Mouse (Mus musculus) yolk sac, embryonic 10.5 days (tissue): Measurements from ENCODE around the gene Clstn2.
A peak's percentile ranks its signal among the peaks of the same experiment; 100 is the strongest.

Source experiments
- DNase-seq: peaks from one replicate; pipeline ENCODE4 v3.0.0-alpha.2; 2017; ENCODE audit warnings: low spot score

Gene Clstn2

DNA sequence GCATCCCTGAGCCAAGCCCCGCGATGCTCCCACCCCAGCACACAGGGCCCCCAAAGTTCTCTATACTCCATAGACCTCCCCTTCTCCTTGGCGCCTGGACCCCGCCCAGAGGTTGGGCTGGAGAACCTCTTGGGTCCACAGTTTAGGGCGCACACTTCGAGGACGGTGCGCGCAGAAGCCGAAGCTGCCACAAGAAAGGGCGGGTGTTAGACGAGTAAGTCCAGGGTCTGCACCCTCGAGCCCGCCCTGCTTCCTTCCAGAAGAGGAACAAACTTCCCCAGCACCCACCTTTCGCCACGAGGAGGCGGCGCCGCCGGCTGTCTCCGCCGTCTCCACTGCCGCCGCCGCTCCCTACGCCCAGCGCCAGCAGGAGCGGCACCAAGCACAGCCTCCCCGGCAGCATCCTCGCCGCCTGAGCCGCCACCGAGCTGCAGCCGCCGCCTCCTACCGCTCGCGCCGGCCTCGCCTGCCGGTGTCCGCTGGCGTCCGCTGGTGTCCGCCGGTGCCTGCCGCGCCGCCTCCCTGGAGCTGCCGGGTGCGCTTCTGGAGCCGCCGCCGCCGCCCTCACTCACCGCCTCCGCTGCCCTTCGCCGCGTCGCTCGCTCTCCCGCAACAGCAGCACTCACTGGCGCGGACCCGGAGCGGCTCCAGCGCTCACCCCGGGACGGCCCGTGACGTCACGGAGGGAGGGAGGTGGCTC is at the start of gene Clstn2:
Gene Clstn2, minus strand, starts transcription at position 609 of the 700 bp plus-strand sequence.
- peak; percentile 62 for DNase-seq

DNA sequence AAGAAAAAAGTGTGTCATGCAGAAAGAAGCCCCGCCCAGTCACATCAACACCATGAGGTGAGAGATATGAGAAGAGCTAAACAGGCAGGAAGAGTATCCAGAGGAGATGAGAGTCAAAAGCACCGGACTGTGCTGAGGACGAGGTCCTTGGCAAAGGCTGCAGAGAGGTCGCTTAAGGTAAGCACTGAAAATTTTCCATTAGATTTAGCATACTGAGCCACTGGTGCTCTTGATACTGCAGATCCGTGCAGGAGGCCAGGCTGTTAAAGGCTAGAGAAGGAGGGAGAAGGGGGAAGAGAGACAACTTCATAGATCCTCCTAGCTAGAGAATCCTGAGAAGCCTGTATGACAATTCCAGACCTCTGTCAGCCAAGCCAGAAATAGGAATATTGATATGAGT is 34.8 kb upstream of the Clstn2 start:
- no peak for DNase-seq

DNA sequence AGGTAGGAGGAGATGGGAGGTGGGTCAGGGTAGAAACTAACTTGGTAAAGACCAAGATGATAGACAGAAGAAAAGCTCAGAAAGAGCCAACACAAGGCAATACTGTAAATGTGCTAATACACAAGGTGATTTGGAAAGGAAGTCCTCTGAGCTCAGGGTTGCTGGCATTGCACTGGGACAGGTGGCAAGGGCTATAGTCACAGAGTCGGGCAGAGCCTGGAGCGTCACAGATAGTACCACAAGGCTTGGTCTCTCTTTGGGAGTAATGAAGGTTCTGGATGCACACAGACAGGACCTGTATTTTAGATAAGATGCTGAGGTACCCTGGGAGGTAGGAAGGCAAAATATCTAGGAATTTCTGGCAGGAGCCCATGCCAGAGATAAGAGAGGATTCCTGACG is 28.7 kb upstream of the Clstn2 start:
- no peak for DNase-seq

DNA sequence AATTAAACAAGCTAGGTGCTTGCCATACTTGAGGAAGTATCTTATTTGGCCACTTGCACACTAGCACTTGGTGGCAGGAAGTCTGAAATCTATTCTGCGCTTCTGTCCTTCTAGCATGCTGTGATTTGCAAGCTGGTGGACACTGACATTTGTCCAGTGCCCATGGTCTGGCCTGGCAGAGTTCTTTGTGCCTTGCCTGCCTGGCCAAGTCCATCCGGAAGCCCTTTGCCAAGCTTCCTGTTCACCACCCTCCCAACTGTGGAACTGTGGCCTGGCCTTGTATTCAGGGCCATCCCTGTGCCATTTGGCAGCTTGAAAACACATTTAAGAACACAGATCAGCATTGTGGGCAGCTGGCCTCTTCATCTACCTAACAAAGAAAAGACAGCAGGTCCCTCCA is 24.3 kb upstream of the Clstn2 start:
- no peak for DNase-seq

DNA sequence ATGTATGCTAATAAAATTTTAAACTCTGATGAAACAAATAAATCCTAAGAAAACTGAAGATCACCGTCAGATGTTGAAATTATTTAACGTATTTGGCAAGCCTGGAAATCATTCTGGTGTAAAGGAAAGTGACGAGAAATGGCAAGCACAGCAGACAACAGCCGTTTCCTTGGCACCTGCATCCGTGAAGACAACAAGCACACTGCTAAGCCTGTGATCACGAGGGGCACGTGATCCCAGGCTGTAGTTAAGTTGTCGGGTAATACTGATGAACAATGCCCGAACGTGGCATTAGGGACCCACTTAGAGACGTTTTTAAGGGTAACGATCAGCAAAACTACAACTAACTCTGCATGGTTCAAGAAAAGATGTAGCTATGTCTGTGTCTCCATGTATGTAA is 18.4 kb upstream of the Clstn2 start:
- no peak for DNase-seq

DNA sequence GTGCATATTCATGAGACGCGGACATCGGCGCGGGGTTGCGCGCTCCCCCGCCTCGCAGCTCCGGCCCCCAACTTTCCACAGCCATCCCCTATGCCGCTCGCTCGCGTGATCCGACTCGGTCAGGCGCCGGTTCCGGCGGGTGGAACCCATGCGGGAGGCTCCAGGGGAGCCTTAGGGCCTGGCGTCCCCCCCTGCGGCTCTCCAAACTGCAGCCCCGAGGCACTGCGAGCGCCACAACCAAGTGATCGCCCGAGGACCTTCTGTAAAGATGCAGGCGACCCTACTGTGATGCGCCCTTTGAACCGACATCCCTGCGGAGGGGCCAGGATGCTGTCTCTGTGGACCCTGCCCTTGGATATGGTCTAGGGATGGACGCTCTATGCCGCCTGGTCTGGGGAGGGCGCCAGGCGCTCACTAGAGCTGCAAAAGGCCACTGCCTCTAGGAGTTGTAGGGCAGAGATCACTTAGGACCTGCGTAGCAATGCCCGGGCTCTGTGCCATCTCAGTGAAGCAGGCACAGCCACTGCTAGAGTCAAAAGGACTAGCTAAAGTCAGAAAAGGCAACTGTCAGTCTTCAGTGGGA is 383 bp upstream of the Clstn2 start:
- DNase-seq = no peak

DNA sequence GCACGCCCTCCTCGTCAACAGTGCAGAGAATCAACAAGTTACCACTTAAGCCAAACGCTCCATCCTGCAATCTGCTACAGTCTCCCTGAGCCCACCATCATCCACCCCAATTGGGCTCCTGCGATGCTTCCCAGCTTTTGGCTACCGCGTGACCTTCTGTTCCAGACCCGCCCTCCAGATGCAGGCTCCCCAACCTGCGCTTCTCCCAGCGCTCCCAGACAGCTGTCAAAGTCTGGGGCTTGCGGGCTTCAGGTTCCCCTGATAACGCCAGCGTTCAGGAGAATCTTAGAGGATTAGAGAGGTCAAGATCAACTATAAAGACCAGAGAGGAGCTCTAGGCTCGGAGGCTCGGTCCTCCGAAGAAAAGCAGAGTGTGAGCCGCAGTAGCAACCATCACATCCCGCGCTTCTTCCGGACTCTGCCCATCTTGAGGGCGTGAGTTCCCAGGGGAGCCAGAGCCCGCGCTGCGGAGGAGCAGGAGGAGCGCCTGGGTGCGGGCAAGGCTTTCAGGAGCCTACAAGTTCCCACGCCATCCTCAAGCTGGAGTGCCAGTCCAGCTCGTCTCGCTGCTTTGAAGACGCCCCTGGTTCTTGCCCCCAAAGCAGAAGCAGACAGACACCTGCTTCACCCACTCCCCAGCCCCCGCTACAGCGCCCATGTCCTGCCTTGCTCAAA is 946 bp downstream of the Clstn2 start:
- DNase-seq = no peak

DNA sequence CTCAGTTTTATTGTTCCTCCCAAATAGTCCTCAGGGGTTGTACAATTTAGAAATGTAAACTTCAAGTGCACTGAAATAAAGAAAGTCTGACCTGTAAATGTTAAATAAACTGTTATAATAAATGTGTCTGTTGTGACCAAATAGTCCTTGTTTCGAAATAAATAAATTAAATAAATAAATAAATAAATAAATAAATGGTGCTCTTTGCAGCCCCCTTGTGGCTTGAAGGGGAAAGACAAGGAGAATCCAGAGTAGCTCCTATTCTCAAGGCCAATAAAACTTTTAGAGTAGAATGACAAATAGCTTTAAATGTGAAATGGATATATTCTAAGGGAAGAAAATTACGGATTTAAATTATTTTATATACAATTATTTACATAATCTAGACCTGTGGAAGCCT is 2.3 kb downstream of the Clstn2 start:
- DNase-seq = no peak

DNA sequence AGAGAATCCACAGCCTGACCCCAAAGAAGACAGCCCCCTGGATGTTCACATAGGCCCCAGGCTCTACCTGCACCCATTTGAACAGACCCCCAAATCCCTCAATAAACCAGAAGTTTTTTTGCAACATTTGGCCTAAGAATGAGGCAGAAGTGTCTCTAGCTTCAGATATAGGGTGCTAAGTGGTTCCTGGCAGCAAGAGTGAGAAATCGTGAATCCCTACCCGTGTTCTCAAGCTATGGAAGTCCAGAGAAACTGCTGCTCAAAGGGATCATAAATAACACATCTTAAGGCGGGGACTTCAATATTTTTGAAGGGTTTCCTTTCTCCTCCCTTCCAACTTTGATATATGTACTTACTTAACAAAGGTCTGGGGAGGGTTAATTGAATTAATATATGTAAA is 7.4 kb downstream of the Clstn2 start:
- no peak for DNase-seq

DNA sequence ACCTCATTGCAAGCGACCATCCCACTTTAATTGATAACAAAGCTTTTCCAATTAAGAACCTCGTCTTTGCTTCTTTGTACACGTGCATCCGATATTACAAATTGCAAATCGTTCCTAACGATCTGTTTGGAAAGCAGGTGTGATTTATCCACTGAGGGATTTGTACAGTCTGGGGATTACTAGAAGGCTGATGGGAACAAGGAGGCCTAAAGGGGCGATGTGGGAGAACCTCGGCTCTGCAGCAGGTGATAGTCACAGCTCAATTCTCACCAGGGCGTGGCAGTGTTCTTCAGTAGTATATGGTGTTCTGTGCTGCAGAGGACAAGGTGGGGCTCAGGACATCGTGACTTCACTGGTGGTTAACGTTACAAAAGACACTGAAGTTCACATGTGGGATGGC is 9.9 kb downstream of the Clstn2 start:
- DNase-seq = no peak

DNA sequence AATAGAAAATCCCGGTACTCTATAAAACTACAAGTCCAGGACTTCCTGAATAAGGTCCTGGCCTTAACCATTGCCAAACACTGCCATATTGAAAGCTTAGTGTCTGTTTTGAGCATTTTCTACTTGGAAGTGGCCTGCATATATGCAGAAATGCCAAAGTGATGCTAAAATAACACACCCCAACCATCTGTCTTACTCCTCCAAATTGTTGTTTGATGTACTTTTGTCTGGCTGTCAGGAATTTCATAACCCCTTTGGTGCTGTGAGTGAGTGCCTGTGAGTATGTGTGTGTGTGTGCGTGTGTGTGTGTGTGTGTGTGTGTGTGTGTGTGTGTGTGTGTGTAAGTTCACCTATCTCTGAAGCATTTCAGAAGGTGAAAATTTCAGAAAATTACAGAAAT is 13.1 kb downstream of the Clstn2 start:
- no peak for DNase-seq

DNA sequence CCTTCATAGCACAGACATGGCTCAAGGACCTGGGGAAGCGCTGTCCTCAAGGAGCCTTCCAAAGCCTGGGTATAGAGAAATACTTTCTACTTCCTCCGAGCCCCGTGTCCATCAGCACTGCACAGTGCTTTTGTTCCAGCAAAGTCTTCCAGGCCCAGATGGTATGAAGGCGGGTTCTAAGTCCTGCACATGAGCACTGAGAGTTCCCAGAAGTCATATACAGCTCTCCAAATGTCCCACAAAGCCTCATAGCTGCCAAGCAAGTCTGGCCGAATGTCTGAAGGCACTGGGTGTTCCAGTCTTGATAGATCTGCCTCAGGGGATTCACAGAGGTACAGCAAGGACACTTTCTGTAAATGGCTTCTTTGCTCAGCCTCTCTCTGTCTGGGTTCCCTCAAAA is 14.3 kb downstream of the Clstn2 start:
- DNase-seq = no peak

DNA sequence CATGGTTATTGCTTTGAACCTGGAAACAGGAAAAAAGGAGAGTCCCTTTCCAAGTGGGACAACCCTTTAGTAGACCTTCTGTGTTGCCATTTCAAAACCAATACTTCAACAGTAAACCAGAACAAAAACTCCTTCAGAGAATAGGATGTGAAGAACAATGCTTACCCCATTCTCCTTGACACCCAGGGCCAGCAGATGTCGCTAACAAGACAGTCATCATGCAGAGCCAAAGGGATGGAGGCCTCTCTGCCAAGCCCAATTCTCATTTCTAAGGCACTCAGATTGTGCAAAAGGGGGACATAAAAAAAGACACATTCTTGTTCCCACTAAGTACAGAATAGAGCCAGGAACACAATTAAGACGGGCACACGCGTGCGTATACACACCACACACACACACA is 16.4 kb downstream of the Clstn2 start:
- DNase-seq = no peak

DNA sequence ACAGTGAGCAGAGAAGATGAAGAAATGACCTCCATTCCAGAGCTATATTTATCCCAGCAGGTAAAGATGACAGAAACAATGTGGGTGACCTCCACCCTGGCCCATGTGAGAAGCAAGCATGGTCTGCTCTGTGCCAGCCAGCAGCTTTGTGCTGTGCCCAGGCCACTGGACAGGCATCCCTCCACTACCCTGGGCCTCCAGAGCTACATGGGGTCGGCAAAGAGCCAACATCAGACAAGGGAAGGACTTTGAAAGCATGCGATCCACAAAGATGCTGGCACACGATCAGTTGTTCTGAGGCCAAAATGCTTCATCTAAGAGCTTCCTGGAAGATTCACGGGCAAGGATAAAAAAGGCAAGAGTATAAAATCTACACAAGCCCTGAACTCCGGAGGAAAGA is 36.6 kb downstream of the Clstn2 start:
- DNase-seq = no peak

DNA sequence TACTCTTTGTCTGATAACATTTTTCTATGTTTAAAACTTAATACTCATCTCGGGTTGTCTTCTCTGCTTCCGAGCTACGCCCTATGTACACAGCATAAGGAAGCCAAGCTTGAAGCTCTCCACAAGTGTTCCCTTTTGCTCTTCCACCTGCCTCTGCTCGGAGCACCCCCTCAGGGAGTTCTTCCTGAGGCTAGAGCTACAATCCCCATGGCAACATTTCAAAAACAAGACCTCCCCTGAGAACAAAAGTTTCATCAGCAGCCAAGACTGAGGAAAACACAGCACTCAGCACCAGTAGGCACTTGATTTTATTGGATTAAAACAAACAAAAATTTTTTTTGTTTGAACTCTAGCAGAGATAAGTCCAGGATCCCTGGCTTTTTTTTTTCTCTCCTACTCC is 37.3 kb downstream of the Clstn2 start:
- DNase-seq = no peak

DNA sequence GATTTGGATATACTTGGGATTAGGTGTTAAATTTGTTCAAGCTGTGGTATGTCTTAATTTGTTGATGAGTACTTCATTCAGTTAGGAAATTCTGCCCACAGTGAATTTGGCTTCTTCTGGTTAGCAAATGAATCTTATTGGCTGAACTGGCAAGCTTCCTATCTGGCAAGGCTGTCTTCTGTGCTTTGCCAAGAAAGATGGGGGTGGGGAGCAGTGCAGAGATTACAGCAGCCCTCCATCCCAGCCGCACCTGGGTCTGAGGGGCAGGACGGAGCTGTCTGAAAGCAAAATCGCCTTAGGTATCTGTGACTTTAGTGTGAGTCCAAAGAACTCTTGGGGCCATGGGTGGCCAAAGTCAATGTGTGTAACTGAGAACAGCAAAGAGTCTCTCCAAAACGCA is 40.9 kb downstream of the Clstn2 start:
- DNase-seq = no peak

DNA sequence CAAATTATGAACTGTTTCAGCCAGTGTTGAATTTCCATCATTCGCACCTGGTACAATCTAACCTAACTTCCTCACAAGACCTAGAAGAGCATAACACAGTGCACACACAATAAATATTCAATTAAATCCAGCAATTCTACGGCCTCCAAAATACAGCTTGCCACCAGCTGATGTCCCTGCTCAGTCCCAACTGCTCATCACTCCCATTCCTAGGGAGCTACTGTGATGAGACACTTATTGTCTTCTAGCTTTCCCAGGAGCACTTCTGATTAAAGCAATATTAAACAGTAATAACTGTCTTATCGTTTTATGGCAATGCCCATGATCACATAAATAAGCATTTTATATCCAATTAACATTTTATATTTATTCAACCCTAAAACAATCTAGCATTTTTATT is 55.6 kb downstream of the Clstn2 start:
- no peak for DNase-seq

DNA sequence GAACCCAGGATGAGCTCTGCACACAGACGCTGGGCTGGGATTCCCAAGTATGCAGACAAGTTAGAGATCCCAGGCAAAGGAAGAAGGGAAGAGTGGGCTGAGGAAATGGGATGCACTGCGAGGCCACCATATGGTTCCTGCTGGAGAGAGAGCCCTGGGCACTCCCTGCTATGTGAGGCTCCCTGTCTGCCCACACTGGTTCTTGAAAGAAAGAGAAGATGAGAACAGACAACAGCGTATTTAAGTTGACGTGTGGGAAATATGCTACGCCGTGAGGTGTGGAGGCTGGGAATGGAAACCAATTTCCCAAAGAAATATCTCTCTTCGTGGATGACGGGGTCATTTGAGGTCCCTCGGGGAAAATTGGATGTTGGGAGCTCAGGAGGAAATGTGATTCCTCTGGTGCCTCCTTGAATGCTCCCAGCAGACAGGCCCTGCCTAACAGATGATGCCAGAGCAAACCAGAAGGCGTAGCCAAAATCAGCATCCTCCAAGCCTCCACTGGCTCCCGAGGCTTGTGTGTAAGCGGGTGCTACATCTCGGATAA is 58.1 kb downstream of the Clstn2 start:
- DNase-seq = no peak

DNA sequence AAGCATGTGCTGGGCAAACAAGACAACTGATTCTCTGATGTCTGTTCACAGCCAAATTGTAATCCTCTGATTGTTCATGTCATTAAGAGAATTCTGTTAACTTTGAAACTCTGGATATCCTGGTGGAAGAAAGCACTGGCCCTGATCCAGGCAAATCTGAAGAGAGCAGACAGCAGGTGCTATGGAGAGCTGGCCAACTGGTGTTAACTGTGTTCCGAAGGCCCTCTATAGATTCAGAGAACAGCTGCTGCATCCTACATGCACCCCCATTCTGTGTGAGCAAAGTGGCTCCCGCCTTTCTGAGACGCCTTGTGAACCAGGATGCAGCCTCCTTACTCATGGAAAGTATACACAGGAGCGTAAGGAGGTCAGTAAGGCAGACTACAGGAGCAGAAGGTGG is 66.3 kb downstream of the Clstn2 start:
- DNase-seq = no peak

DNA sequence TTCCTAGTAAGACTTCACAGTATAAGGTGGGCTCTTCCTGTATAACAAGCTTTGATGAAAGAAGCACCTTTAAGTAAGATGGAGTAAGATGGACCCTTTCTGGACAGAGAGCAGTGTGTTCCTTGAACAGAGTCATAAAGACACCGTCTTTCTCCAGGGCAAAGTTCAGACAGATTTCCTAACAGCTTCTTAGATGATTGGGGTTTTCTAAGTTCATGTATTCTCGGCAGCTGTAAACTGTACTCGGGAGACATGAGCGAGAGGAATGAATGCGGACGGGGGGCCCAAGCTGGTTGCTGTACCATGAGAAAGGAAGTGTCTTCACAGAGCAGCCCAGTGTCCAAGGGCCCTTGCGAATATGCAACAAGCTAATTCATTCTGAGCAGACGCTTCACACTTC is 75.5 kb downstream of the Clstn2 start:
- no peak for DNase-seq

DNA sequence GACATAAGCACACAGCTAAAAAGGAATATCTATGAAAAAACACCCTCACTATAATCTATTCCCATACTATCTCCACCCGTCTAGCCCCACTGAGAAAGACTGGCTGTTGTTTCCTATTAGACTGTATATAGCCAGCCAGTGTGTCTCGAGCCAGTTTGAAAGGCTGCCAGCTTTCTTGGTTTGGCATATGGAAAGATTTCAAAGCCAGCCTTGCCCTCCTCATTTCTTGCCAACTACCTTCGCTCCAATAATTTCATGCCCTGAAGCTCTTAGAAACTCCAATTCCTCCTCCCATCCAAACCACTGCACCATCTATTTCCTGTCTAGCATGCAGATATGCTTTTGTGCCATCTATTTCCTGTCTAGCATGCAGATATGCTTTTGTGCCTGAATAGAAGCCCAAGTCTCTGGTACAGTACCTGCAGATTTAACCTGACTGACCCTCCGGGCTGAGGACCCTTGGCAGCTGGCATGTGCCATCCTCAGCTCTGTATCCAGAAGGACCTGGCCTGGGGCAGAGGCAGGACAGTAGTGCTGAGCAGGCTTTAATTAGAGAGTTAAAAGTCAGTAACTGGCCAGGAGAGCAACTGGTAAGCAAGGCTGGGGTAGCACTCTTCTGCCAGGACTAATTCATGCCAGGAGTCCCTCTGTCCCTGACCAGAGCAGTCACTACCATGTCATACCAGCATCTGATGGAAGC is 76.4 kb downstream of the Clstn2 start:
- DNase-seq = no peak

DNA sequence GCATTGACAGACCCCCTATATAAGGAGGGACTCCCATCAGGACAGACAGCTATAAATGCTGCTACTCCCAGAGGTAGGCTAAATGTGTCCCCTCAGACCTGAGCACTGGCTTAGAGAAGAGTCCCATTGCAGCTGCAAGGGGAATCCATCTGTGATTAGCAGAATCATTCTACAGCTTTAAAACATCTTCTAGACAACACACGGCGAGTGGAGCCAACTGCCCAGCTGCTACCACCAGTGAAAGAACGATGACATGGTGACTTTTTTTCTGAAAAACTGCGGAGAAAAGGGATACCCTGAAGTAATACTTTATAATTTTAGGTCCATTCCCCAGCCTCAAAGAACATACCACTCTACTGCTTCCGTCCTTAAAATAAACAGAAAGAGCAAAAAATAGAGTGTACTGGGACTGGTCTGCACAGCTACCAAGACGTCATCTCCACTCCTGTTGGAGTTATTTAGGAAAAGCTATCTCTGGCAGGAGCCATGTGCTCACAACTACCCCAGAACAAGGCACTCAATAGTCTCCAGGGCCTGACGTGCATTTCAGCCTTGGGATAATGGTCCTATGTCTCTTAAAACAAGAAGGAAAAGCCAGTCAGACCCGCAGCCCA is 79.1 kb downstream of the Clstn2 start:
- no peak for DNase-seq
